Mouse (Mus musculus): ENCODE data around the gene 6430548M08Rik. TPM values are rescaled to one million over a fixed set of nuclear protein-coding genes. Genes with fewer than 3 reads are reported as not detected.
A peak's percentile ranks its signal among the peaks of the same experiment; 100 is the strongest.

Gene 6430548M08Rik
- polyA plus RNA-seq, 1 experiment from 2014 or later, result 12.5 TPM

DNA sequence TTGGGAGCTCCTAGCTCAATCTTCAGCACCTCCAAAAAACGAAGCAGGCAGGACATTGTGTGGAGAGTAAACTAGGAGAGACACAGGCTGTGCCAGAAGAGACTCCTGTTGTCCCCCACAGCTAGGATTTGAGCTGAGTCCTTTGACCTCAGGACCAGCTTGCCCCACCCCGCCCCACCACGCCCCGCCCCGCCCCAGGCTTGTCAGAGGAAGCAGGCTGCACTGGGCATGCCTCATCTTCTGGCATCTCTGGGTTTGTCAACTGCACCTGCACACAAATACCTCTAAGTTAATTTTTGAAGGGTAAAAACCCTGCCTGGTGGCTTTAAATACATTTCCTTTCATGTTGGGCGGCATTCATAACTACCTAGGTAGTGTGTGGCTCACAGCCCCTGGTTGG is 87.4 kb downstream of the 6430548M08Rik start:
- no peaks in the 10 kb centered on the region for H3K36me3 ChIP-seq
- H3K27ac ChIP-seq, result no peak overlapping the region
- peaks cover 9% of the 10 kb centered on the region for H3K9me3 ChIP-seq
- H3K4me1 ChIP-seq (replicated peaks), result peaks cover 18% of the 10 kb centered on the region
- no peak overlapping the region for H3K4me3 ChIP-seq
- 85% methylated on average over 6 of the region's 6 CpGs for WGBS
- DNase-seq (ENCODE audit: low spot score), result no peak
- peaks cover 14% of the 10 kb centered on the region for H3K27me3 ChIP-seq (ENCODE audit: insufficient read depth, poor library complexity, severe bottlenecking)

DNA sequence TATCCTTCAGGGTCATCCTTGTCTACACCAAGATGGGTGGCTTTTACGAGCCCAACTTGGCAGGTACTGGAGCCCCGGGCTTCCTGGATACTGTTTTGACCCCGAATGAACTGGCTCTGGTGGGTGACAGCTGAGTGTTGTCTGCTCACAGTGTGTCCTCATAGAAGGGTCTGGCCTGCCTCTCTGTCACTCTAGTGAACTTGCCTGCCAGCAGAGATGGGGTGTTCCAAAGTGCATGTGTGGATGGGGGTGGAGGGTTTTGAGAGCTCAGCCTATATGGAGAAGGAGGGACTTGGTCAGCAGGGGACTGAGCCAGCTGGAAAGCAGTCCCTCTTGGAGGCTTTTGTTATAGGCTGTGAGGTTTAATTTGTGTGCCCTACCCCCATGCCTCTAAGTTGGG is 88.6 kb downstream of the 6430548M08Rik start:
- no peak for DNase-seq (ENCODE audit: low spot score)
- 74% methylated on average over 3 of the region's 3 CpGs for WGBS
- Histone ChIP-seq H3K4me1 (replicated peaks) (peaks cover 19% of the 10 kb centered on the region), H3K4me3 (no peak overlapping the region), H3K9me3 (peaks cover 9% of the 10 kb centered on the region), H3K27ac (peak overlapping the region; percentile 2; the same call in 1 of the 2 replicates), H3K27me3 (ENCODE audit: insufficient read depth, poor library complexity, severe bottlenecking) (peaks cover 14% of the 10 kb centered on the region), H3K36me3 (no peaks in the 10 kb centered on the region)

DNA sequence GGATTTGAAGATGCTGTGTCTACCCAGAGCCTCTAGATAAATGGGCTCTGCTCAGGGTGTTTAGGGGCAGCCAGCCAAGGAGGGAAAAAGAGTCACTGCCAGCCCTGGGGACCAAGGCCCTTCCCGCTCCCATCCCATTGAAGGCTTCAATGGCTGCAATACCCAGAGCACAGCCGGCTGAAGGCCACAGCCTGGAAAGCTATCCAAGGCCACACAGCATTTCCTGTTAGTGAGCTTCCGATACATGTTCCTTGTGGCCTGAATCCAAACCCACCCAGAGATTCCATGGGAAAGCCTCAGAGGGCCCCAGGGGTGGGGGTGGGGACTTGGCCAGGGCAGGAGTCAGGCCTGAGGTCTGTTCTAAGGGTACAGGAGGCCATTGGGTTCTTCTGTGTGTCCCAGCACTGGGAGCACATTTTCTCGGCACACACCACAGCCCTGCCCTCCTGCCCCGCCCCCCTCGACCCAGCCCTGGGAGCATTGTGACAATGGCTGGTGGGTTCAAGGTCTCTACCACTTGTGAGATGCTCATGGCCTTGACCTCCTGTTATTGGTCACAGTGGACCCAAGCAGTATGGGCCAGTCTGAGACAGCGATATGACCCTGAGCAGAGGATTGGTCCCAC is 90.9 kb downstream of the 6430548M08Rik start:
- Histone ChIP-seq H3K4me3 (no peak overlapping the region), H3K27me3 (ENCODE audit: insufficient read depth, poor library complexity, severe bottlenecking) (peaks cover 16% of the 10 kb centered on the region), H3K27ac (peak overlapping the region; percentile 9; the same call in 1 of the 2 replicates), H3K4me1 (replicated peaks) (peaks cover 29% of the 10 kb centered on the region), H3K9me3 (peaks cover 5% of the 10 kb centered on the region), H3K36me3 (no peaks in the 10 kb centered on the region)
- WGBS, result 75% methylated on average over 7 of the region's 7 CpGs
- DNase-seq (ENCODE audit: low spot score), result no peak

DNA sequence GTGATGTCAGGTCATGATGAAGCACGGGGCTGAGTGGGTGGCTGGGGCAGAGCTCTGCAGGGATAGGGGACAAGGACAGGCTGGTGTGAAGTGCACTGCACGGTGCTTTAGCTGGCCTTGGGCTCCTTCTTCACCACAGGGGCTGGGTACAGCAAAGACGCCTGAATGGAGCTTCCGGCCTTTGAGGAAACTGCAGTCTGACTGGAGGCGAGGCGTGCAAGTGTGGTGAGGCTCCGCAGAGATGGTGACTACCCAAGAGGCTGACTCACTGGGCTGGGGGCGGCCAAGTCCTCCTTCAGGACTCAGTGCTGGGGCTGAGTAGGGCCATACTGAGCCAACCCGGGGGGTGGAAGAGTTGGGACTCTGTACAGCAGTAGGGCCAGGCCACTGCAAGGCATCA is 92.0 kb downstream of the 6430548M08Rik start:
- no peaks in the 10 kb centered on the region for H3K36me3 ChIP-seq
- H3K9me3 ChIP-seq, result no peaks in the 10 kb centered on the region
- no peak for DNase-seq (ENCODE audit: low spot score)
- 87% methylated on average over 9 of the region's 9 CpGs for WGBS
- H3K27me3 ChIP-seq (ENCODE audit: insufficient read depth, poor library complexity, severe bottlenecking), result peaks cover 21% of the 10 kb centered on the region
- peak overlapping the region; percentile 17; the same call in 1 of the 2 replicates for H3K27ac ChIP-seq
- H3K4me3 ChIP-seq, result no peak overlapping the region
- H3K4me1 ChIP-seq (replicated peaks), result peaks cover 40% of the 10 kb centered on the region

DNA sequence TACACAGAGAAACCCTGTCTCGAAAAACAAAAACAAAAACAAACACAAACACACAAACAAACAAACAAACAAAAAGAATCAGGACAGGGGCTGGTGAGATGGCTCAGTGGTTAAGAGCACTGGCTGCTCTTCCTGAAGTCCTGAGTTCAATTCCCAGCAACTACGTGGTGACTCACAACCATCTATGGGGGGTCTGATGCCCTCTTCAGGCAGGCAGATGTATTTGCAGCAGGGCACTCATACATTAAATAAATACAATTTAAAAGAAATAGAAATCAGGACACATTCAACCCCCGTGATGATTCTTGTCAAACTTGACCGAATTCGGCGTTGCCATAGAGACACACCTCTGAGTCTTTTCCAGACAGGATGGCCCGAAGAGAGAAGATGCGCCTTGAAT is 93.4 kb downstream of the 6430548M08Rik start:
- H3K36me3 ChIP-seq, result no peaks in the 10 kb centered on the region
- no peak for DNase-seq (ENCODE audit: low spot score)

DNA sequence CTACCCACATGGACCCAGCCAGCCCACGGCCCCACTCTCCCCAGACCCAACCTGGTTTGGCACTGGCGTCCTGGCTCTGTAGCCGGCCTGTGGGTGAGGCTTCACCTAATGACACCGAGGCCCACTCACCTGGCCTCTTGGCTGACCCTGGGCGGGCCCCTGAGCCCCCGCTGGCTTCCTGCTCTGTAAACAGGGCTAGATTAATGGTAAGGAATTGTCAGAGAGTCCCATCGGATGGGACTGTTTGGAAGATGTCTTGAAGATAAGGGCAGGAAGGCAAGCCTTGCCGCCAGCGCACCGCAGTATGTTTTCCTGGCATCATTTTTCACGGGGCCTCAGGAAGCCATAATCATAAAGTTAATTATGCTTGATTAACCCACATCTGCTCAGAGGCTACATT is 94.2 kb downstream of the 6430548M08Rik start:
- WGBS, result 80% methylated on average over 11 of the region's 11 CpGs
- Histone ChIP-seq H3K36me3 (no peaks in the 10 kb centered on the region), H3K4me3 (no peak overlapping the region), H3K9me3 (no peaks in the 10 kb centered on the region), H3K27me3 (ENCODE audit: insufficient read depth, poor library complexity, severe bottlenecking) (peaks cover 21% of the 10 kb centered on the region), H3K4me1 (replicated peaks) (peaks cover 46% of the 10 kb centered on the region), H3K27ac (peak overlapping the region; percentile 23; the same call in 1 of the 2 replicates)
- DNase-seq (ENCODE audit: low spot score), result no peak

More for the DNA sequence above, 93.4 kb downstream of the 6430548M08Rik start:
- Histone ChIP-seq H3K4me1 (replicated peaks) (peaks cover 45% of the 10 kb centered on the region), H3K9me3 (no peaks in the 10 kb centered on the region), H3K27me3 (ENCODE audit: insufficient read depth, poor library complexity, severe bottlenecking) (peaks cover 21% of the 10 kb centered on the region), H3K27ac (peak overlapping the region; percentile 23; the same call in 1 of the 2 replicates), H3K4me3 (no peak overlapping the region)
- WGBS, result 85% methylated on average over 8 of the region's 8 CpGs

DNA sequence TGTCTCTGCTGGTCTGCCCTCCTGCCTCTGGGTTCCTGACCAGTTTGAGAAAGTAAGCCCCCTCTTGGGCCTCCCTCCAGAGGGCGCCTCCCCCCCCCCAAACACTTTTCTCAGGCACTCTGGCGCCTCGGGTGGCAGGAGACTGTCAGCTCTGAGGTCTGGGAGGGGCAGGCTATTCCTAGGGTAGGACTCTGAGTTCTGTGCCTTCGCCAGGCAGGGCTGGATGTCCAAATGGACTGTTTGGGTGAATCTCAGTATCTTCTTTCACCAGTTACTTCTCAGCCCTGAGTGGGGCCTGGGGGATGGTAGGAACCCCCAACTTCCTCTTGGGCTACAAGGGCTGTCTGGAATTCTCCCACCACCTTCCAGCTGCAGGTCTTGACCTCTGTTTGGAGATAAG is 97.4 kb downstream of the 6430548M08Rik start:
- Histone ChIP-seq H3K27ac (peak overlapping the region; percentile 71), H3K4me1 (replicated peaks) (peaks cover 65% of the 10 kb centered on the region), H3K4me3 (no peak overlapping the region), H3K36me3 (no peaks in the 10 kb centered on the region), H3K27me3 (ENCODE audit: insufficient read depth, poor library complexity, severe bottlenecking) (peaks cover 7% of the 10 kb centered on the region), H3K9me3 (no peaks in the 10 kb centered on the region)
- 8% methylated on average over 4 of the region's 4 CpGs for WGBS
- DNase-seq (ENCODE audit: low spot score), result peak; percentile 59

DNA sequence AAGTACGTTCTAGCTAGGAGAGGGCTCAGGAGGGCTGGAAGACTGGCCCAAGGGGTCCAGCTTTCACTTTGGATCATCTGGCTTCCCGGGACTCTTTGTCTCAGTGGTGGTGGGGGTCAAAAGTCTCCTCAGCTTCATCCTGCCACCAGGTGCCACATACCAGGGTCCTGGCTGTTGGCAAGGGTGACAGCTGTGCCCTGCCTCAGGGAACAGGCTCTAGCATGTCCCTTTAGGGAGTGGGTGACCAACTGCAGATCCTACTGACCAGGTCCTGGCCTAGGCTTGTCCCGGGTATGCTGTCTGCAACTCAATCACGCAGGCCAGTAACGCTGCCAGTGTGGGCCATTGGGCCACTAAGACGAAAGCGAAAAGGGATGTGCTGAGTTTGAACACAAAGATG is 98.6 kb downstream of the 6430548M08Rik start:
- H3K4me3 ChIP-seq, result no peak overlapping the region
- H3K4me1 ChIP-seq (replicated peaks), result peaks cover 76% of the 10 kb centered on the region
- 86% methylated on average over 7 of the region's 7 CpGs for WGBS
- no peaks in the 10 kb centered on the region for H3K9me3 ChIP-seq
- 0 out of 2 replicates have a peak overlapping the region, but pooled peaks have one; percentile 47 for H3K27ac ChIP-seq
- no peaks in the 10 kb centered on the region for H3K36me3 ChIP-seq
- peaks cover 7% of the 10 kb centered on the region for H3K27me3 ChIP-seq (ENCODE audit: insufficient read depth, poor library complexity, severe bottlenecking)
- DNase-seq (ENCODE audit: low spot score), result no peak

DNA sequence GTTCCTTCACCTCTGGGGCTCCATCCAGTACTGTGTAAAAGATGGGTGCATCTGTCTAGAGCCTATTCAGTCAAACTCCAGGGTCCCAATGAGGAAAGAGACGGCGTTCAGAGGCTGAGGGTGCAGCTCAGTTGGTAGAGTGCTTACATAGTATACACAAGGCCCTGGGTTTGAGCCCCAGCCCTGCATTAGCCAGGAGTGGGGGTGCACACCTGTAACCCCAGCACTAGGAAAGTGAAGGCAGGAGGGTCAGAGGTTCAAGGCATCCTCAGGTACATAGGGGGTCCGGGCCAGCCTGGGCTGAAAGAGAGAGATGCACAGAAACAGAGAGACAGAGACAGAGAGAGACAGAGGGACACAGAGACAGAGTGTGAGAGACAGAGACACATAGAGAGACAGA is 99.3 kb downstream of the 6430548M08Rik start:
- Histone ChIP-seq H3K27ac (peak overlapping the region; percentile 29; the same call in 1 of the 2 replicates), H3K36me3 (no peaks in the 10 kb centered on the region), H3K4me3 (no peak overlapping the region), H3K27me3 (ENCODE audit: insufficient read depth, poor library complexity, severe bottlenecking) (peaks cover 7% of the 10 kb centered on the region), H3K4me1 (replicated peaks) (peaks cover 76% of the 10 kb centered on the region), H3K9me3 (no peaks in the 10 kb centered on the region)
- 92% methylated on average over 3 of the region's 3 CpGs for WGBS
- no peak for DNase-seq (ENCODE audit: low spot score)

DNA sequence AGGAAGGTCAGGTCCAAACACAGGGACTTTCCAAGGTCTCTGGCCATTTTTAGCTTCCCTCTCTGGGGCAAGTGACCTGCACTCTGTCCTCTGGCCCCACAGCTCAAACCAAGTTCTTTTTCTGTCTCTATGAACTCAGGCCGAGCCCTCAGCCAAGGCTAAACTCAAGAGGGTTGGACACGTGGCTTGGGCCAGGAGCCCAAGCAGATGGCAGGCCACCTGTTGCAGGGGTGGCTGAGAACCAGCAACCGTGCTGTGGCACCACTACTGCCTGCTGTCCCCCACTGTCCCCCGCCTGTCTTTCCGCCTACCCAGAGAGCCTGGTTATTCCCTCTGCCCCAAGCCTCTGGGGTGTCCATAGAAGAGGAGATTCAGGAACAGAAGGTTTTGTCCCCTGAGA is 100.0 kb downstream of the 6430548M08Rik start:
- no peak for DNase-seq (ENCODE audit: low spot score)
- H3K4me1 ChIP-seq (replicated peaks), result peaks cover 77% of the 10 kb centered on the region
- H3K4me3 ChIP-seq, result no peak overlapping the region
- no peaks in the 10 kb centered on the region for H3K36me3 ChIP-seq
- WGBS, result 71% methylated on average over 5 of the region's 5 CpGs
- H3K27ac ChIP-seq, result peak overlapping the region; percentile 50
- no peaks in the 10 kb centered on the region for H3K9me3 ChIP-seq
- peaks cover 7% of the 10 kb centered on the region for H3K27me3 ChIP-seq (ENCODE audit: insufficient read depth, poor library complexity, severe bottlenecking)

Other genes starting within 250 kb of the 6430548M08Rik start
- gene Usp10, start 203.8 kb upstream of the 6430548M08Rik start, polyA plus RNA-seq (2016; fragmentation: Nextera tagmentation; extraction: Ambion mirVana), result 182 and 219 TPM in 2 replicates
- 1.7 and 3.2 TPM in 2 replicates for gene Gm20388, start 203.3 kb upstream of the 6430548M08Rik start, polyA plus RNA-seq (2016; fragmentation: Nextera tagmentation; extraction: Ambion mirVana)
- 3.8 and 4.6 TPM in 2 replicates for gene Crispld2, start 121.7 kb upstream of the 6430548M08Rik start, polyA plus RNA-seq (2016; fragmentation: Nextera tagmentation; extraction: Ambion mirVana)
- gene Zdhhc7, start 12.7 kb upstream of the 6430548M08Rik start, polyA plus RNA-seq (2016; fragmentation: Nextera tagmentation; extraction: Ambion mirVana), result 34.1 and 38.7 TPM in 2 replicates
- gene Fam92b, start 63.3 kb downstream of the 6430548M08Rik start, polyA plus RNA-seq (2016; fragmentation: Nextera tagmentation; extraction: Ambion mirVana), result 0.95 and 4.1 TPM in 2 replicates
- gene Gse1, start 114.3 kb downstream of the 6430548M08Rik start, polyA plus RNA-seq (2016; fragmentation: Nextera tagmentation; extraction: Ambion mirVana), result 14.3 and 22.9 TPM in 2 replicates

Measured in hindbrain, embryonic 10.5 days (tissue).